Mouse (Mus musculus) liver, postnatal 0 days (tissue): ENCODE data around the gene Arnt.

Source experiments
- CTCF ChIP-seq: sonication (generic); IDR thresholded peaks from 2 replicates; pipeline ENCODE4 v1.5.1; 2016; ENCODE audit warnings: antibody characterized with exemption, low read depth
- EP300 ChIP-seq: IDR thresholded peaks from 2 replicates; pipeline ENCODE4 v1.6.1; 2016; ENCODE audit warnings: antibody characterized with exemption, low read depth, mild to moderate bottlenecking

DNA sequence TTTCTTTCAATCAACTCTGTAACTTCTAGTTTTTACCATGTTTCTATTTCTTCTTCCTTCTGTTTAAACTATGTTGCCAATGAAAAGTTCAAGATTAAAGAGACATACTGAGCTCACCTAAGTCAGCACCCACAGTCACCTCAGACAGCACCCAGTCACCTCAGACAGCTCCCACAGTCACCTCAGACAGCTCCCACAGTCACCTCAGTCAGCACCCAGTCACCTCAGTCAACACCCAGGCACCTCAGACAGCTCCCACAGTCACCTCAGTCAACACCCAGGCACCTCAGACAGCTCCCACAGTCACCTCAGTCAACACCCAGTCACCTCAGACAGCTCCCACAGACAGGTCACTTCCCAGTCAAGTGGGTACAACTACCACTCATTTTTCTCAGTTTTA is 108.0 kb downstream of the Arnt start:
- TF ChIP-seq CTCF (no peak), EP300 (no peak)
